Mouse (Mus musculus) neural tube, embryonic 15.5 days (tissue): ENCODE measurements around the gene Pik3ca. TPM values are rescaled to one million over a fixed set of nuclear protein-coding genes. Genes with fewer than 3 reads are reported as not detected.

Source experiments
- ATAC-seq: fragments of 200-750 bp; cut with Nextera tagmentation; 2 replicates; pipeline ENCODE4 v1.8.0; 2017; ENCODE audit warnings: mild to moderate bottlenecking, moderate TSS enrichment, moderate library complexity; ENCODE audit not compliant: low FRiP score
- H3K27ac ChIP-seq: fragments of 300-500 bp; sonication (generic); replicated peaks from 2 replicates; pipeline ENCODE4 v1.5.1; 2015; ENCODE audit warnings: mild to moderate bottlenecking, inconsistent platforms
- H3K27me3 ChIP-seq: fragments of 300-500 bp; sonication (generic); replicated peaks from 2 replicates; pipeline ENCODE4 v1.6.1; 2015; ENCODE audit warnings: inconsistent platforms
- H3K36me3 ChIP-seq: fragments of 300-500 bp; sonication (generic); 2 replicates; pipeline ENCODE4 v1.6.1; 2015; ENCODE audit warnings: inconsistent platforms
- H3K4me1 ChIP-seq: fragments of 300-500 bp; sonication (generic); 2 replicates; pipeline ENCODE4 v1.6.1; 2015; ENCODE audit warnings: inconsistent platforms
- H3K4me2 ChIP-seq: fragments of 300-500 bp; sonication (generic); 2 replicates; pipeline ENCODE4 v1.6.1; 2015; ENCODE audit warnings: inconsistent platforms, mild to moderate bottlenecking, moderate library complexity
- H3K4me3 ChIP-seq: fragments of 300-500 bp; sonication (generic); replicated peaks from 2 replicates; pipeline ENCODE4 v1.5.1; 2015; ENCODE audit warnings: mild to moderate bottlenecking, inconsistent platforms
- H3K9ac ChIP-seq: fragments of 300-500 bp; sonication (generic); replicated peaks from 2 replicates; pipeline ENCODE4 v1.6.1; 2015; ENCODE audit warnings: mild to moderate bottlenecking, inconsistent platforms
- H3K9me3 ChIP-seq: fragments of 300-500 bp; sonication (generic); replicated peaks from 2 replicates; pipeline ENCODE4 v1.6.1; 2016; ENCODE audit warnings: inconsistent platforms
- WGBS: fragments of 180-500 bp; shearing (Covaris S2); methylation state at CpG from one replicate; pipeline ENCODE4 v1.1.7; 2015; ENCODE audit warnings: mixed read lengths; 5-methylcytosine and 5-hydroxymethylcytosine counted together
- polyA plus RNA-seq: library from polyadenylated mRNA; unstranded; fragments of >200 nt; fragmentation: Nextera tagmentation; extraction: Ambion mirVana; gene quantifications from 2 replicates; pipeline ENCODE4 v1.2.1, GENCODE M21; 2015

The Pik3ca gene
- polyA plus RNA-seq, 1 experiment from 2014 or later = 12.3 TPM

- Histone ChIP-seq H3K4me3 (no peak overlapping the region), H3K9me3 (no peaks in the 10 kb centered on the region), H3K27ac (no peak overlapping the region), H3K36me3 (no peaks in the 10 kb centered on the region), H3K9ac (no peak overlapping the region), H3K4me1 (peaks cover 34% of the 10 kb centered on the region), H3K4me2 (no peak overlapping the region), H3K27me3 (no peaks in the 10 kb centered on the region)
- no peak for ATAC-seq
- 89% methylated on average over 7 of the region's 7 CpGs for WGBS
Observed at GRCm38 (mm10) chr3:32402990-32403885, 5.8 kb downstream of the Pik3ca start.

DNA sequence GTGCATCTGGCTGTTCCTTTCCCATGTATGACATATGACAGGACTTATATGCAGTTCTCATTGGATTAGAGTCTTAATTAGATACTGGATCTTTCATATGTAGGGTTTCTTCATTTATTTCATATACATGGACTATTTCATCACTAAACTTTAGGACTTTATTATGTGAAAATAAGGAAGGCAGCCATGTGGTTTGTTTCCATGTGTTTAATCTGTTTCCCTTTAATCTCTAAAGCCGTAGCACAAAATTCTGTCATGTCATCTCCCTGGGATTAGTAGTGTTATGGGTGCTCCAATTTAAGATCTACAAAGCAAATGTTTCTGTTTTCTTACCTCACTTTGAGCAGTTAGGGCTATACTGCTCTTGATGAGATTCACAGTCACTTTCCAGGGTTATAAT lies 8.2 kb downstream of the Pik3ca start:
- Histone ChIP-seq H3K4me1 (peaks cover 14% of the 10 kb centered on the region; the same call in 1 of the 2 replicates), H3K27me3 (no peaks in the 10 kb centered on the region), H3K27ac (no peak overlapping the region), H3K9me3 (no peaks in the 10 kb centered on the region), H3K36me3 (no peaks in the 10 kb centered on the region), H3K4me2 (no peak overlapping the region), H3K9ac (no peak overlapping the region), H3K4me3 (no peak overlapping the region)
- 90% methylated on average over 1 of the region's 1 CpGs for WGBS
- no peak for ATAC-seq

DNA sequence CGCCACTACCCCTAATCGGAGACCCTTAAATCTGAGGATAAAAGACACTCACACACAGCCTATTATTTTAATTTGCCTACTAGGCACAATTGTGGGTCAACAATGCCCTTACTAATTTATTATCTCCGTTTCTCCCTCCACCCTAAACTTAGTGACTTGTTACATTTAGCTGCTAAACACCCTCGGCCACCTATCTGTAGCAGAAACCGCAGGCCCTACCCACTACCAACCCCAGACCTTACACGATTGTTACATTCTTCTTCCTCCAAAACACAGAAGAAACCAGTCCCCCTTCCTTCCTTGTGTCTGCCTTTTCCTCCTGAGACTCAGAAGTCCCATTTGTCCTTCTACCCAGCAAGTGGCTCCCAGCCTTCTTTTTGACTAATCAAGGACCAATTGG lies 9.3 kb downstream of the Pik3ca start:
- Histone ChIP-seq H3K9ac (no peak overlapping the region), H3K36me3 (no peaks in the 10 kb centered on the region), H3K4me3 (no peak overlapping the region), H3K4me1 (0 out of 2 replicates have a peak, but pooled peaks cover 7% of the 10 kb centered on the region), H3K9me3 (no peaks in the 10 kb centered on the region), H3K4me2 (no peak overlapping the region), H3K27ac (no peak overlapping the region), H3K27me3 (no peaks in the 10 kb centered on the region)
- no peak for ATAC-seq
- 77% methylated on average over 6 of the region's 6 CpGs for WGBS

- ATAC-seq = no peak
- Histone ChIP-seq H3K9ac (no peak overlapping the region), H3K4me2 (no peak overlapping the region), H3K36me3 (no peaks in the 10 kb centered on the region), H3K27ac (no peak overlapping the region), H3K4me3 (no peak overlapping the region), H3K27me3 (no peaks in the 10 kb centered on the region), H3K9me3 (no peaks in the 10 kb centered on the region), H3K4me1 (peaks cover 18% of the 10 kb centered on the region)
- 94% methylated on average over 3 of the region's 3 CpGs for WGBS
Observed at GRCm38 (mm10) chr3:32408811-32409273, 11.4 kb downstream of the Pik3ca start.

- WGBS = 78% methylated on average over 7 of the region's 7 CpGs
- H3K4me2 ChIP-seq = no peak overlapping the region
- H3K36me3 ChIP-seq = no peaks in the 10 kb centered on the region
- H3K4me3 ChIP-seq = no peak overlapping the region
- no peak overlapping the region for H3K27ac ChIP-seq
- no peak overlapping the region for H3K9ac ChIP-seq
- no peaks in the 10 kb centered on the region for H3K9me3 ChIP-seq
- H3K4me1 ChIP-seq = peaks cover 34% of the 10 kb centered on the region
- ATAC-seq = no peak
- H3K27me3 ChIP-seq = no peaks in the 10 kb centered on the region
Observed at GRCm38 (mm10) chr3:32412502-32413044, 15.1 kb downstream of the Pik3ca start.

- Histone ChIP-seq H3K36me3 (no peaks in the 10 kb centered on the region), H3K9ac (no peak overlapping the region), H3K4me2 (no peak overlapping the region), H3K4me3 (no peak overlapping the region), H3K27me3 (no peaks in the 10 kb centered on the region), H3K9me3 (no peaks in the 10 kb centered on the region), H3K4me1 (peaks cover 32% of the 10 kb centered on the region), H3K27ac (0 out of 2 replicates have a peak overlapping the region, but pooled peaks have one; percentile 20)
- no peak for ATAC-seq
- 17% methylated on average over 4 of the region's 4 CpGs for WGBS
Observed at GRCm38 (mm10) chr3:32414381-32414780, 16.9 kb downstream of the Pik3ca start.

GRCm38 (mm10) chr3:32415370-32416309 lies 18.2 kb downstream of the Pik3ca start:
- H3K4me1 ChIP-seq = peaks cover 37% of the 10 kb centered on the region
- no peaks in the 10 kb centered on the region for H3K36me3 ChIP-seq
- no peak overlapping the region for H3K4me3 ChIP-seq
- no peak overlapping the region for H3K9ac ChIP-seq
- ATAC-seq = no peak
- H3K27ac ChIP-seq = no peak overlapping the region
- no peaks in the 10 kb centered on the region for H3K9me3 ChIP-seq
- H3K4me2 ChIP-seq = no peak overlapping the region
- WGBS = 70% methylated on average over 3 of the region's 3 CpGs
- no peaks in the 10 kb centered on the region for H3K27me3 ChIP-seq

DNA sequence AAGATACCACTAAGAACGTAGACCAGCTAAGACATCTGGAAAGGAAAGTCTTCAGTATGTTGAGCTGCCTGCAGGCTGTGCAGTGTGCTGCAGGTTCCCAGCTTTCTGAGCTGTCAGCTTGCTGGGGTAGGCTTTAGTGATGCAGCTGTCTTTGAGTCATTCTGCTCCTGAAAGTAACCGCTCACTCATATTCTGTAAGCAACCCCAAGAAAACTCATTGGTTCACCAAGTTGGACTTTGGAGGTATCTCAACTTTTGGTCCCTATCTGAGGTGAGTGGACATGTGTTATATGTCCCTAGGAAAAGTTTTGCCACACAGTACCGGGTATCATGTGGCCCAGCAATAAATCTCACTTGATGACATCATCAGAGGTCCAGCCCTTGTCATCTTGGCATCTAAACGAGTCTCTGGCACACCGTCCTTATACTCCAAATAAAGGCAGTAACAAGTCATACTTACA lies 20.3 kb downstream of the Pik3ca start:
- H3K27me3 ChIP-seq = no peaks in the 10 kb centered on the region
- no peak overlapping the region for H3K4me2 ChIP-seq
- 80% methylated on average over 5 of the region's 5 CpGs for WGBS
- H3K36me3 ChIP-seq = no peaks in the 10 kb centered on the region
- H3K4me3 ChIP-seq = no peak overlapping the region
- H3K4me1 ChIP-seq = peaks cover 34% of the 10 kb centered on the region
- ATAC-seq = no peak
- no peak overlapping the region for H3K27ac ChIP-seq
- H3K9me3 ChIP-seq = no peaks in the 10 kb centered on the region
- no peak overlapping the region for H3K9ac ChIP-seq

DNA sequence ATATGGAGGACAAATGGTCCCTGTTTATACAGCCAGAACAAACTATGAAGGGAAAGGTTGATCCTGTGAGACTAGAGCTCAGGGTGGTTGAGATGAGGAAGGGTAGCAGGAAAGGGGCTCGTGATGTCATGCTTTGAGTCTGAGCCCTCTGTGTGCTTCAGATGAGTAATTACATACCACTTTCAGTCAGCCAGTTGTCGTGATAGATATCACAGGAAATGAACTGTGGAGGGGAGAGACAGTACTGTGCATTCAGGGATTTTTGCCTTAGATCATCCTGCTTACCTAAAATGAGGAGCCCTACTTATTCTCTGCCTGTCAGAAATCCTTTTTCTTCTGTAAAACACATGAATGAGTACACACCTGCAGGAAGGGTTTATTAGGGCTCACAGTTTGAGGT lies 22.4 kb downstream of the Pik3ca start:
- WGBS = 67% methylated on average over 2 of the region's 2 CpGs

GRCm38 (mm10) chr3:32421115-32422054 lies 23.9 kb downstream of the Pik3ca start:
- no peak for ATAC-seq
- H3K4me2 ChIP-seq = no peak overlapping the region
- H3K9me3 ChIP-seq = no peaks in the 10 kb centered on the region
- peaks cover 10% of the 10 kb centered on the region for H3K4me1 ChIP-seq
- H3K4me3 ChIP-seq = no peak overlapping the region
- no peak overlapping the region for H3K9ac ChIP-seq
- H3K36me3 ChIP-seq = no peaks in the 10 kb centered on the region
- WGBS = 93% methylated on average over 6 of the region's 6 CpGs
- H3K27me3 ChIP-seq = no peaks in the 10 kb centered on the region
- H3K27ac ChIP-seq = no peak overlapping the region

More for the DNA sequence above, 22.4 kb downstream of the Pik3ca start:
- Histone ChIP-seq H3K9ac (no peak overlapping the region), H3K9me3 (no peaks in the 10 kb centered on the region), H3K36me3 (no peaks in the 10 kb centered on the region), H3K4me3 (no peak overlapping the region), H3K4me1 (peaks cover 18% of the 10 kb centered on the region), H3K27me3 (no peaks in the 10 kb centered on the region), H3K27ac (no peak overlapping the region), H3K4me2 (no peak overlapping the region)
- no peak for ATAC-seq
